Mouse (Mus musculus) intestine, embryonic 16.5 days (tissue): Measurements from ENCODE around the gene Dbp. TPM values are rescaled to one million over a fixed set of nuclear protein-coding genes. Genes with fewer than 3 reads are reported as not detected.
A peak's percentile ranks its signal among the peaks of the same experiment; 100 is the strongest.

Experiments used
- ATAC-seq: fragments of 200-750 bp; cut with Nextera tagmentation; 2 replicates; pipeline ENCODE4 v1.8.0; 2017; ENCODE audit warnings: moderate TSS enrichment, moderate library complexity
- H3K27ac ChIP-seq: fragments of 300-500 bp; sonication (generic); 2 replicates; pipeline ENCODE4 v1.5.1; 2014; ENCODE audit warnings: mild to moderate bottlenecking, low read length
- H3K27me3 ChIP-seq: fragments of 300-500 bp; sonication (generic); replicated peaks from 2 replicates; pipeline ENCODE4 v1.6.1; 2014; ENCODE audit warnings: low read length, control low read depth, mixed read lengths; ENCODE audit not compliant: control insufficient read depth, insufficient read depth
- H3K36me3 ChIP-seq: fragments of 300-500 bp; sonication (generic); 2 replicates; pipeline ENCODE4 v1.6.1; 2014; ENCODE audit warnings: low read length, control low read depth; ENCODE audit not compliant: control insufficient read depth, insufficient read depth
- H3K4me1 ChIP-seq: fragments of 300-500 bp; sonication (generic); 2 replicates; pipeline ENCODE4 v1.6.1; 2014; ENCODE audit warnings: low read length, control low read depth, mixed read lengths; ENCODE audit not compliant: control insufficient read depth, insufficient read depth
- H3K4me2 ChIP-seq: fragments of 300-500 bp; sonication (generic); 2 replicates; pipeline ENCODE4 v1.6.1; 2014; ENCODE audit warnings: low read depth, low read length, control low read depth
- H3K4me3 ChIP-seq: fragments of 300-500 bp; sonication (generic); 2 replicates; pipeline ENCODE4 v1.5.1; 2014; ENCODE audit warnings: mild to moderate bottlenecking, low read length
- H3K9ac ChIP-seq: fragments of 300-500 bp; sonication (generic); 2 replicates; pipeline ENCODE4 v1.6.1; 2014; ENCODE audit warnings: low read depth, low read length
- H3K9me3 ChIP-seq: fragments of 300-500 bp; sonication (generic); 2 replicates; pipeline ENCODE4 v1.6.1; 2016; ENCODE audit warnings: low read length, control low read depth; ENCODE audit not compliant: control insufficient read depth
- WGBS: fragments of 180-500 bp; shearing (Covaris S2); extraction: QIAGEN DNeasy Blood & Tissue Kit; methylation state at CpG from one replicate; pipeline ENCODE4 v1.1.7; 2014; 5-methylcytosine and 5-hydroxymethylcytosine counted together
- polyA plus RNA-seq: library from polyadenylated mRNA; unstranded; fragments of >200 nt; fragmentation: Nextera tagmentation; extraction: Ambion mirVana; gene quantifications from 2 replicates; pipeline ENCODE4 v1.2.1, GENCODE M21; 2015

Gene Dbp
- polyA plus RNA-seq, 1 experiment from 2014 or later, result 2.3 TPM

DNA sequence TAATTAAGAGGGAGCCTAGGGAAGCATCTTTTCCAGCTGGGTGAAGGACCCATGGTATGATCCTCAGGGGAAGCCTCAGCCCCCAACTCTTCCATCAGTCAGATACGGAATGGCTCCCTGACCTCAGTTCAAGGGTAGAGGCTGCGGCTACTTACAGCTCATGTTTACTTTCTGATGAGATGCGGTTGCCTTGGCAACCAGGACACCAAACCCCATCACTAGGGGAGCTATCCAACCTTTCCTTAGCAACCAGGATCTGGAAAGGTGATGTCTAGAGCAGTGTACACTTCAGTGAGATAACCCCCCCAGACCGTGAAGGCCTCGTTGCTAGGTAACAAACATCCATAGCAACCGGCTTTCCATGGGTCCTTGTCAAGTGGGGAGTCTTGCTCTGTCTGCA, 4.1 kb downstream of the Dbp start:
- 40% methylated on average over 6 of the region's 6 CpGs for WGBS
- Histone ChIP-seq H3K9me3 (no peaks in the 10 kb centered on the region), H3K4me1 (peaks cover 52% of the 10 kb centered on the region), H3K4me3 (no peak overlapping the region), H3K36me3 (peaks cover 22% of the 10 kb centered on the region), H3K27me3 (no peaks in the 10 kb centered on the region), H3K27ac (peak overlapping the region; percentile 85), H3K9ac (peak overlapping the region; percentile 41; the same call in 1 of the 2 replicates), H3K4me2 (no peak overlapping the region; the same call in 1 of the 2 replicates)
- ATAC-seq, result no peak

DNA sequence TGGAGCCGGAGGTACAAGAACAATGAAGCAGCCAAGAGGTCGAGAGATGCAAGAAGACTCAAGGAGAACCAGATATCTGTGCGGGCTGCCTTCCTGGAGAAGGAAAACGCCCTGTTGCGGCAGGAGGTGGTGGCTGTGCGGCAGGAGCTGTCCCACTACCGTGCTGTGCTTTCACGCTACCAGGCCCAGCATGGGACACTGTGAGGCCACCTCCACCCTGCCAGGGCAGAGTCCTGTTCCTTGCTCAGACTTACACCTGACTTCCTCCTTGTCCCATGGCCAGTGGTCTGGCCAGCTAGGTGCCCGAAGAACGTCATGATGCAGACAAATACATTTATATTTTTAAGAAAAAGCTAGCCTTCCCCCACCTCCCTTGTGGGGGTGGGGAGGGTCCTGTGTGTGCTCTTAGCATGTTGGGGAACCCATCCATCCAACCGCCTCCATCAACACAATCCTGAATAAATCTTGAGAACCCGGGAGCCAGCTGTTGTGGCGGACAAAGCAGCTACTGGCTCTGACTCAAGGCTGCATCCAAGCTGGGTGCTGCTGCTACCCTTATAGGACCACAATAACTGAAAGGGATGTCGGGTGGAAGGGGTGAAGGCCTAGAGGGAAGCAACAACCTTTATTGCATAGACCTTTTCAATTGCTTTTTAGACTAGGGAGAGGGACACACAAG, 4.9 kb downstream of the Dbp start:
- peaks cover 22% of the 10 kb centered on the region for H3K36me3 ChIP-seq
- H3K4me3 ChIP-seq, result no peak overlapping the region
- H3K27ac ChIP-seq, result peak overlapping the region; percentile 55
- no peaks in the 10 kb centered on the region for H3K9me3 ChIP-seq
- 62% methylated on average over 14 of the region's 14 CpGs for WGBS
- no peak for ATAC-seq
- no peaks in the 10 kb centered on the region for H3K27me3 ChIP-seq
- H3K4me1 ChIP-seq, result peaks cover 57% of the 10 kb centered on the region
- no peak overlapping the region for H3K9ac ChIP-seq
- no peak overlapping the region; the same call in 1 of the 2 replicates for H3K4me2 ChIP-seq

DNA sequence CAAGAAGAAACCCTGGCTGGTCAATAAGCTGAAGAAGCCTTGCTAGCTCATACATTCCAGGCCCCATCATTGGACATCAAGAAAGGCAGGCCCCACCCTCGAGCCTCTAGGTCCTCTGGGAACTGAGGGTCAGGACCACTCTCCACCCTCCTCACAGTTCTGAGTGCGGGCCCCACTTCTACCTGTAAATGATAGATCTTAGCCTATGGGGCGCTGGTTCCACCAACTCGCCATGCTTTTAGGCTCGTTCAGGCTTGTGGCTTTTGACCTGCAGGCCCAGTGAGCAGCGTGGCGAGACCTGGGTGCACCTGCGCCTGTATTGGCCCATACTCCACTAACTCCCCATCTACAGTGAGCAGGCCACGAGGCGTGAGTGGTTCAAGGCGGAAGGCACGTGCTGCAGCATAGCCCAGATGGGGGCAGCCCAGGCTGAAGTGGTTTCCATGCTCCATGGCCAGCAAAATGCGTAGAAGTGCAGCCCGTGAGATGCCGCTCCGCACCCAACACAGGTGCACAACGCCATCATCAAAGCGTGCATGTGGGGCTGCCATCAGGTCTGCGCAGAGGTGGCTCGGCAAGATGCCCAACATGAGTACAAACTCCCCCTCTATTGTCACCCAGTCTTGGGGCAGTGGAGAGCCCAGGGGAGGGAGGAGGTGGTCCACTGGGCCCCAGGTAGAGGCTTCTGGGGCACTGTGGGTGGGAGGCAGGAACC, 5.7 kb downstream of the Dbp start:
- Histone ChIP-seq H3K9ac (0 out of 2 replicates have a peak overlapping the region, but pooled peaks have one; percentile 27), H3K4me2 (no peak overlapping the region), H3K27me3 (no peaks in the 10 kb centered on the region), H3K27ac (peak overlapping the region; percentile 55; the same call in 1 of the 2 replicates), H3K36me3 (peaks cover 22% of the 10 kb centered on the region), H3K4me1 (peaks cover 58% of the 10 kb centered on the region), H3K4me3 (no peak overlapping the region), H3K9me3 (no peaks in the 10 kb centered on the region)
- WGBS, result 94% methylated on average over 20 of the region's 20 CpGs
- ATAC-seq, result no peak

DNA sequence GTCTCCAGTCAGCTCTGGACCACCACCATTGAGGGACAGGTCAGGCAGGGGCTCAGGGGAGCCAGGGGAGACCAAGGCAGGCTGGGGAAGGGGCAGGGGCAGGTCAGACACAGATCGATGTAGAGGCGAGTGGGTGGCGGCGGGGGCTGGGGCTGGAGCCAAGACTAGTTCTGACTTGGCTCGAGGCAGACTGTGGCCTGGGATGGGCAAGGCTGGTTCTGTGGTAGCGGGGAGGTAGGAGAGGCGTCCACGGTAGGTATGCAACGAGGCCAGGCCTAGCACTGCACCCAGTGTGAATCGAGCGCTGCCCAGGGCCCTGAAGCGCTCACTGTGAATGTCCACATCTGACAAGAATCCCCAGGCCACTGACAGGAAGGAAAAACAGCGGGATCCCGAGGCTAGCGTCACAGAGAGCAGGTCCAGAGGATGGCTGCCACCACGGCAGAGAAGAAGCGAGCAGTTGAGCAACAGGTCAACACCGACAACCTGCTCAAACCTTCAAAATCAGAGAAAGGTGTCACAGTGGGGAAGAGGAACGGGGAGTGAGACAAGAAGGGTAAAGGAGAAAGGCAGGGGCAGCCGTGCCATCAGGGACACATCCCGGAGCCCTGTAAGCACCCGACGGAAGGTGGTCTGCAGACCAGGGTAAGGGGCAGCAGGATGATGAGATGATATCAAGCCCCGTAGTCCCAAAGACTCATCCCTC, 6.6 kb downstream of the Dbp start:
- H3K27ac ChIP-seq, result peak overlapping the region; percentile 39; the same call in 1 of the 2 replicates
- H3K4me3 ChIP-seq, result peak overlapping the region; percentile 24
- peak overlapping the region; percentile 39 for H3K4me2 ChIP-seq
- peaks cover 22% of the 10 kb centered on the region for H3K36me3 ChIP-seq
- no peaks in the 10 kb centered on the region for H3K27me3 ChIP-seq
- H3K9me3 ChIP-seq, result no peaks in the 10 kb centered on the region
- peaks cover 58% of the 10 kb centered on the region for H3K4me1 ChIP-seq
- WGBS, result 91% methylated on average over 24 of the region's 24 CpGs
- peak overlapping the region; percentile 27; the same call in 1 of the 2 replicates for H3K9ac ChIP-seq
- no peak for ATAC-seq

DNA sequence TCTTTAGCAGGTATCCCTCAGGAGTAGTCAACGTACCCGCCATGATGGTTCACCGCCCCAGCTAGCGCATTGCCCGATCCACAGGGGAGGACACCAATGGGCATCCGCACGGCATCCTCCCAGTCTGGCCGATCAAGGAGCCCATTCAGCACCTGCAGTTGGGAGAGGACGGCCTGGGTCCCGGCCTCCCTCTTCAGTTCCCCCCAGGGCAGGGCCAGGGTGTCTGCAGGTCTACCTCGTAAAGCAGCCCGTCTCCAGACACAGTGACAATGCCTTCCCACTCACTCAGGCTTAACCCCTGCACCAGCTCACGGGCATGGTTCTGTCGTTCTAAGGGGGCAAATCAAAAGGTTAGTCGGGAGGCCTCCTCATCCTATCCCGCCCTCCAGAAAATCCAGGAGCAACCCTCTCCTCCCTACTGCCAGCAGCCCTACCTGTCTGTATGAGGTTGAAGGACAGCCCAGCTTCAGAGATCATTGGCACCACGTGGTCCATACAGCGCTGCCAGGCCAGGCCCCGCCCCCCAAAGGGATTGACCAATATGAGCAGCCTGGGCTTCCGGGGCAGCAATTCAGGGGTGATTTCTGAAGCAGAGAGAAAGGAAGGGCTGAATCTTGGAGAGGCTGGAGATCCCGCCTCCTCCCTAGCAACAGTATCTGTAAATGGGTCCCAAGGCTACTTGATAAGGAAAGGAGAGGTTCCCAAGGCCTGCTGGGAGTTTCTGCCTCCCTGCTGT, 7.3 kb downstream of the Dbp start:
- Histone ChIP-seq H3K4me2 (peak overlapping the region; percentile 39), H3K9me3 (no peaks in the 10 kb centered on the region), H3K4me3 (peak overlapping the region; percentile 75), H3K36me3 (peaks cover 22% of the 10 kb centered on the region), H3K27me3 (no peaks in the 10 kb centered on the region), H3K27ac (peak overlapping the region; percentile 98), H3K4me1 (peaks cover 60% of the 10 kb centered on the region), H3K9ac (peak overlapping the region; percentile 27)
- ATAC-seq, result peak; percentile 63
- 73% methylated on average over 21 of the region's 21 CpGs for WGBS

DNA sequence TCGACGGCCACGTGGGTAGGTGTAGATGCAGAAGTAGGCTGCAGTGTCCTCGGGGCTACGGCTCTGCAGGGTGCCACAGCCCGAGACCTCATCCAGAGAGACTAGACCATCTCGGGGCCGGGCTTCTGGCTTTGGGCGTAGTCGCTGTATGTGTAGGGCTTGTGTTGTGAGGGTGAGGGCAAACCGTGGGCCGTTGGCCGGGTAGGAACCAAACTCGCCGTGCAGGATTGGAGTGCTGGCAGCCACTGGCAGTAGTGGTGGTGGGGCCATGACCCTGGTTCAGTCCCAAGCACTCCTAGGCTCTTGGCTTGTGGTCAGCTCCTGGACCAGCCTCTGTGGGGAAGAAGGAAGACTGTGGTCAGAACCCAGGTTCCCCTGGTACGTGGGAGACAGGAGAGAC, 8.5 kb downstream of the Dbp start:
- H3K4me1 ChIP-seq, result peaks cover 50% of the 10 kb centered on the region

DNA sequence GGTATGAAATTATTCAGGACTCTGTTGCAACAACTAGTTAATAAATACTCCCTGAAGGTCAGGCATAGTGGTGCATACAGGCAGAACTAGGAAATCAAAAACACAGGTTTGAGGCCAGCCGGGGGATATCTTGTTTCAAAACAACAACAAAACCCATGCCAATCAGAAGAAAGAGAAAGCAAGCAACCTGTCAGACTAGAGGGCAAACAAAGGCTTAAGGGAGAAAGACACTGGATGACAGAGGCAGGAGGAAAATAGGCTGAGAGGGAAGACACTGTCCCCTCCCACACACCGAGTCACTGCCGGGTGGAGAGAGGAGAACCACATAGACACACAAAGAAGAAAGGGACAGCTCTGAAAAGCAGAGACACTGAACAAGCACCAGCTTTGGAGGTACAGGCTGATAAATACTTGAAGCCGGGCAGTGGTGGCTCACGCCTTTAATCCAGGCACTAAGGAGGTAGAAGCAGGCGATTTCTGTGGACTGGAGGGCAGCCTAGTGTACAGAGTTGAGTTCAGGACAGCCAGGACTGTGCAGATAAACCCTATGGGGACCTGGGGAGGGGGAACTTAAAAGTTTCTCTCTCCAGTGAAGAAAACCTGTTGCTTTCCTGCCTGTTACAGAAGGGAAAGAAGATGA, 9.1 kb downstream of the Dbp start:
- Histone ChIP-seq H3K36me3 (peaks cover 22% of the 10 kb centered on the region), H3K27me3 (no peaks in the 10 kb centered on the region), H3K9me3 (no peaks in the 10 kb centered on the region), H3K4me3 (peak overlapping the region; percentile 75), H3K4me2 (peak overlapping the region; percentile 90), H3K27ac (peak overlapping the region; percentile 98), H3K9ac (peak overlapping the region; percentile 90), H3K4me1 (peaks cover 46% of the 10 kb centered on the region)
- no peak for ATAC-seq
- 65% methylated on average over 6 of the region's 6 CpGs for WGBS

More for the DNA sequence above, 8.5 kb downstream of the Dbp start:
- peak overlapping the region; percentile 75 for H3K4me3 ChIP-seq
- no peaks in the 10 kb centered on the region for H3K9me3 ChIP-seq
- peak overlapping the region; percentile 98 for H3K27ac ChIP-seq
- peak overlapping the region; percentile 90 for H3K4me2 ChIP-seq
- WGBS, result 79% methylated on average over 16 of the region's 16 CpGs
- H3K27me3 ChIP-seq, result no peaks in the 10 kb centered on the region
- peaks cover 22% of the 10 kb centered on the region for H3K36me3 ChIP-seq
- ATAC-seq, result no peak
- peak overlapping the region; percentile 90 for H3K9ac ChIP-seq

DNA sequence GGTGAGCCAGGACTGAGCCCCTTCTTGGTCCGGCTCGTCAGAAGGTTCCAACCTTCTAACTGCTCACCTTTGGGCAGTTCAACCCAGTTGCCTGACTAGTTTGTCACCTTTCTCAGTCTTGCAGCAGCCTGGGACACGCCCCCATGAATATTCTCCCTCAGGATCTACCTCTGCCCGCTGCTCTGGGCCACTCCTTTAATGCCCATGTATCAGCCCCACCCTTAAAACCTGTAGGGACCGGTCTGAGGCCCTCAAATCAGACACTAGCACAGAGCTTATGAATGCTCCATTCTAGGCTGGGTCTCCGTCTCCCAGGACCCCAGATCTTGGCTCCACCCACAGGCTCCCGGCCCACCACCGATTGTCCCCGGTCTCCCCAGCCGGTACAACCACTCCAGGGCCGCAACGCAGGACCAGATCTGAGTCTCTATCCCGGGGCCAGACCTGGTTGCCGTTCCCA, 9.8 kb downstream of the Dbp start:
- Histone ChIP-seq H3K4me3 (peak overlapping the region; percentile 75), H3K36me3 (peaks cover 24% of the 10 kb centered on the region), H3K4me1 (peaks cover 51% of the 10 kb centered on the region), H3K27me3 (no peaks in the 10 kb centered on the region), H3K9me3 (no peaks in the 10 kb centered on the region), H3K4me2 (peak overlapping the region; percentile 90), H3K27ac (peak overlapping the region; percentile 98), H3K9ac (peak overlapping the region; percentile 90)
- WGBS, result 4% methylated on average over 14 of the region's 14 CpGs
- peak; percentile 78 for ATAC-seq
